Mouse (Mus musculus) embryonic fibroblast, embryonic 13.5 days (primary cell): Measurements from ENCODE around the gene Slc16a9. TPM values are rescaled to one million over a fixed set of nuclear protein-coding genes. Genes with fewer than 3 reads are reported as not detected.

Experiments used
- H3K27ac ChIP-seq: 2 replicates; pipeline ENCODE4 v1.5.1; 2012; ENCODE audit warnings: low read length, control low read depth, inconsistent platforms; ENCODE audit not compliant: insufficient read depth
- H3K4me1 ChIP-seq: 2 replicates; pipeline ENCODE4 v1.6.1; 2011; ENCODE audit warnings: low read length; ENCODE audit not compliant: control insufficient read depth, insufficient read depth
- H3K4me3 ChIP-seq: 2 replicates; pipeline ENCODE4 v1.5.1; 2011; ENCODE audit warnings: mild to moderate bottlenecking, control low read depth, low read length; ENCODE audit not compliant: insufficient read depth
- CTCF ChIP-seq: IDR thresholded peaks from 2 replicates; pipeline ENCODE4 v1.5.1; 2011; ENCODE audit warnings: mild to moderate bottlenecking, control low read depth, low read length, moderate library complexity, borderline replicate concordance; ENCODE audit not compliant: insufficient read depth
- POLR2A ChIP-seq: IDR thresholded peaks from 2 replicates; pipeline ENCODE4 v1.6.1; 2011; ENCODE audit warnings: low read depth, mild to moderate bottlenecking, control low read depth, low read length, moderate library complexity
- polyA plus RNA-seq: library from polyadenylated mRNA; stranded (reverse); fragments of >200 nt; gene quantifications from 2 replicates; pipeline ENCODE4 v1.2.4, GENCODE M21; 2011; ENCODE audit warnings: low read depth; ENCODE audit not compliant: missing spikeins, insufficient read length

Slc16a9 gene
- polyA plus RNA-seq, 1 experiment: 2.0 TPM

- no peak for TF ChIP-seq POLR2A
- no peak for TF ChIP-seq CTCF
- H3K27ac ChIP-seq: no peak overlapping the region
- H3K4me3 ChIP-seq: no peak overlapping the region
- H3K4me1 ChIP-seq: 0 out of 2 replicates have a peak, but pooled peaks cover 2% of the 10 kb centered on the region
Measured at GRCm38 (mm10) chr10:70266501-70266900, 21.6 kb downstream of the Slc16a9 start.

GRCm38 (mm10) chr10:70268581-70269446, 23.9 kb downstream of the Slc16a9 start:
- TF ChIP-seq POLR2A (no peak), CTCF (no peak)

DNA sequence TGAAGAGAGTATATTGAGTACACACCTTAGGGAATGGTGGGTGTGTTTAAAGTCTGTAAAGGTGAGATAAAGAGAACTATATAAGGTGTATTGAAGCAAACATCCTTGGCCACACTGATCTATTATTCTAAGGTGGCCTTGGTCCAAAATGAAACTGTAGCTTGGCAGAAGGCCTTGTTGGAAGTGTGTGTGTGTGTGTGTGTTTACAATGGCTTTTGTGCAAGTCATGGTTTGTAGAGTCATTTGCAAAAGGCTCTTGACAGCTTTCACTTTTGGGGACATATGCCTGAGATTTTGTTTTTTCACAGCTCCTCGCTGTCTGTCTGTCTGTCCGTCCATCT, 24.5 kb downstream of the Slc16a9 start:
- Histone ChIP-seq H3K27ac (no peak overlapping the region), H3K4me1 (0 out of 2 replicates have a peak, but pooled peaks cover 2% of the 10 kb centered on the region), H3K4me3 (no peak overlapping the region)
- TF ChIP-seq CTCF (no peak), POLR2A (no peak)

More at GRCm38 (mm10) chr10:70268581-70269446, 23.9 kb downstream of the Slc16a9 start:
- Histone ChIP-seq H3K4me1 (0 out of 2 replicates have a peak, but pooled peaks cover 2% of the 10 kb centered on the region), H3K27ac (no peak overlapping the region), H3K4me3 (no peak overlapping the region)

- TF ChIP-seq POLR2A (no peak), CTCF (no peak)
- Histone ChIP-seq H3K4me3 (no peak overlapping the region), H3K27ac (no peak overlapping the region), H3K4me1 (no peaks in the 10 kb centered on the region; the same call in 1 of the 2 replicates)
Measured at GRCm38 (mm10) chr10:70276678-70277077, 31.8 kb downstream of the Slc16a9 start.

GRCm38 (mm10) chr10:70279349-70279748, 34.4 kb downstream of the Slc16a9 start:
- Histone ChIP-seq H3K27ac (no peak overlapping the region), H3K4me3 (no peak overlapping the region), H3K4me1 (no peaks in the 10 kb centered on the region; the same call in 1 of the 2 replicates)
- TF ChIP-seq POLR2A: no peak
- no peak for TF ChIP-seq CTCF

DNA sequence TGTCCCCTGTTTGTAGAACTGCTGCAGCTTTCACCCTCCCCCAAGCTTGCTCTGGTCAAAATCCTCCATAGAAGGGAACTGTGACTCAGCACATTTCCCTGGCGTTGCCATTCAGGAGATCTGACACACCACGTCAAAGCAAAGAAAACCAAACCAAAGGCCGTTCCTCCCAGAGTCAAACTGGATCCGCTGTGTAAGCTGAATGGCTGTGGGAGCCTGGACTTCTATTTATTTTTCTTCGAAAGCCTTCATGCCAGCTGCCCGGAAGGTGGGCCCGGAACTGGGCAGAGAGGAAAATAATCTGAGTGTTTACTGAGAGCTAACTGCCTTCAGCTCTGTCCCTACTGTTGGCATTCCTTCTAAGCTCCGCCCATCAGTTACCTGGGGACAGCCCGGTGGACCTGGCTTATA, 42.9 kb downstream of the Slc16a9 start:
- H3K4me1 ChIP-seq: peaks cover 5% of the 10 kb centered on the region; the same call in 1 of the 2 replicates

DNA sequence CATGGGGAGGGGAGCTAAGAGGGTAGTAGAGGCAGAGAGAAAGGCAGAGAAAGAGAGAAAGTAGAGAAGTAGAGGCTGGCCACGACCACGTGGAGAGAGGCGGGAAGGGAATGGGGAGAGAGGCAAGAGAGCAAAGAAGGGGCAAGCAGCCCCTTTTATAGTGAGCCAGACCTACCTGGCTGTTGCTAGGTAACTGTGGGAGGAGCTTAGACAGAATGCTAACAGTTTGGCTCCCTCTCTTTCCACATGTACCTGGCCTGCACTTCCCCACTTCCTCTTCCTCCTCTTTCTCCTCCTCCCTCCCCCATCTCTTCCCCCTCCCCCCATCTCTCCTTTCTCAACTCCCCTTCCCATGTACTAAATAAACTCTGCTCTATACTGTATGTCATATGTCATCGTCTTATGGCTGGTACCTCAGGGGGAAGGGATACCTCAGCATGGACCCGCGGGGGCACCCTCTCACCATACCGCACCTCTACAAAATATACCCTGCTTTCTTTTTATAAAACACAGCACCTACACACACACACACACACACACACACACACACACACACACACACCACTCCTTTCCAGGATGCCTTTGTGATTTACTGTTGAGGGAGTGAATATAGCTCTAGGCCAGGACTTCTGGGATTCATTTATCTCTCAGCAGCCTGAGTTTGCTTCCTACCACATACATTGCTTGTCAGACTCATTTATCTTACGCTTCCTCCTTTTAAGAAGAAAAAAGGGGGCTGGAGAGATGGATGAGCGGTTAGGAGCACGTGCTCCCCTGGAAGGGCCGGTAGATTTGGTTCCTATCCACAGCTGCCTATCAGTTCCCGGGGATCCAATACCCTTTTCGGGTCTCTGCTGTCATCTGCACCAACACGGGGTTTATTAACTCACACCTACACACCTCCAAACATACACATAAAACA, 43.8 kb downstream of the Slc16a9 start:
- no peak overlapping the region for H3K4me3 ChIP-seq
- TF ChIP-seq CTCF (no peak), POLR2A (no peak)
- H3K27ac ChIP-seq: no peak overlapping the region
- H3K4me1 ChIP-seq: peaks cover 5% of the 10 kb centered on the region; the same call in 1 of the 2 replicates

More for the DNA sequence above, 42.9 kb downstream of the Slc16a9 start:
- Histone ChIP-seq H3K4me3 (no peak overlapping the region), H3K27ac (0 out of 2 replicates have a peak overlapping the region, but pooled peaks have one; percentile 15)
- TF ChIP-seq CTCF (no peak), POLR2A (no peak)

- Histone ChIP-seq H3K4me3 (no peak overlapping the region), H3K4me1 (peaks cover 5% of the 10 kb centered on the region; the same call in 1 of the 2 replicates), H3K27ac (no peak overlapping the region)
- no peak for TF ChIP-seq POLR2A
Measured at GRCm38 (mm10) chr10:70292014-70292413, 47.1 kb downstream of the Slc16a9 start.

- no peak for TF ChIP-seq CTCF
- no peak for TF ChIP-seq POLR2A
- no peak overlapping the region for H3K4me3 ChIP-seq
- no peaks in the 10 kb centered on the region for H3K4me1 ChIP-seq
- H3K27ac ChIP-seq: no peak overlapping the region
Measured at GRCm38 (mm10) chr10:70294094-70294493, 49.2 kb downstream of the Slc16a9 start.
